Mouse (Mus musculus): ENCODE results near the gene Mip.

DNA sequence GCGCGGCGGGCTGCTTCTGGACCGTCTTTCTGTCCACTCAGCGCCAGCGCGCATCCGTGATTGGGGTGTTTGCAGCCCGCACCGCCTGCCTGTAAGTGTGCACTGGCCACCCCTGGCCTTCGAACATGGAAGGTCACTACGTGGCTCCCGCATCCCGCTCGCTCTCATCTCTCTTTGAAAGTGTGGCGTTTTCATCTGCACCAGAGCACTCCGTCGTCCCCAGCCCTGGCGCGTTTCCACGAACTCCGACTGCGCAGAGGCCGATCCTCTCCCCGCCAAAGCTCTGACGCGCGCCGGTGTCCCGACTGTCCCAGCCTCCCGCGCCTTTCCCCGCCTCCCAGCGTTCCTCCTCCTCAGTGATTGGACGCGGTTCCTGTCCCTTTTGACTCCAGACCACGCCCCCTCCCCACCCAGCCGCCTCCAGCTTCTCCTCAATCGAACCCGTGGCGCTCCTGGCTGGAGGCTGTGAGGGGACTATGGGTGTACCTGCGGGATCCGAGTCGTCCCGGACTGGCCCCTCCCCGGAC is 31.6 kb upstream of the Mip start, which contains the start of gene Gls2:
- TF ChIP-seq CTCF (IDR thresholded peaks at IDR 0.05; ENCODE audit: borderline replicate concordance, control insufficient read depth, extremely low read depth, insufficient read depth, low read length, poor library complexity) (0 out of 2 replicates have a peak, but pooled peaks have one; percentile 22), POLR2A (IDR thresholded peaks at IDR 0.05; ENCODE audit: control insufficient read depth, extremely low read depth, insufficient read depth, low read length, poor library complexity) (peak; percentile 39; the same call in 1 of the 2 replicates)
